Mouse (Mus musculus): Measurements from ENCODE around the gene Kat6b. TPM values are rescaled to one million over a fixed set of nuclear protein-coding genes. Genes with fewer than 3 reads are reported as not detected.

Gene Kat6b
- total RNA-seq, 4 experiments from 2014 or later: 26.7 to 30.3 (median 28.2) TPM

GRCm38 (mm10) chr14:21522312-21522978, 41.2 kb downstream of the Kat6b start:
- DNase-seq (ENCODE audit: low spot score): no peak

DNA sequence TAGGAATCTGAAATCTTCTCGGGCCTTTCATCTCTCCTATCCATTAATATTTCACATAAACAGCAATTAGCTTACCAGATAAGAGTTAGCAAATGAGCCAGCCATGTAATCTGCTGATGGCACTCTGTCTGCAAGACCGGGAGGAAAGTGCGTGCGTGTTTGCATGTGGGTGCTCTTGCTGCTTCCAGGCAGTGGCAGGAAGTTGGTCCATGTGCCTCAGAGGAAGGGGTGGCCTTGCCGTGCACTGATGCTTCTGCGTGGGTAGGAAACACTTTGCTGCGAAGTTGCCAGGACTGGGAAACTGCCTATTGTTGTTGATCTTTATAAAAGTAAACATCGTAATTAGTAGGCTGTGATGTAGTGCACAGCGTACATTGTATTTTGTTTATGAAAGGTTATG, 42.0 kb downstream of the Kat6b start:
- peak; percentile 20 for DNase-seq (ENCODE audit: low spot score)

- peak; percentile 17 for DNase-seq (ENCODE audit: low spot score)
Observed at GRCm38 (mm10) chr14:21523851-21524441, 42.7 kb downstream of the Kat6b start.

- DNase-seq (ENCODE audit: low spot score): no peak
Observed at GRCm38 (mm10) chr14:21525674-21526073, 44.4 kb downstream of the Kat6b start.

GRCm38 (mm10) chr14:21533566-21533965, 52.3 kb downstream of the Kat6b start:
- no peak for DNase-seq (ENCODE audit: low spot score)

DNA sequence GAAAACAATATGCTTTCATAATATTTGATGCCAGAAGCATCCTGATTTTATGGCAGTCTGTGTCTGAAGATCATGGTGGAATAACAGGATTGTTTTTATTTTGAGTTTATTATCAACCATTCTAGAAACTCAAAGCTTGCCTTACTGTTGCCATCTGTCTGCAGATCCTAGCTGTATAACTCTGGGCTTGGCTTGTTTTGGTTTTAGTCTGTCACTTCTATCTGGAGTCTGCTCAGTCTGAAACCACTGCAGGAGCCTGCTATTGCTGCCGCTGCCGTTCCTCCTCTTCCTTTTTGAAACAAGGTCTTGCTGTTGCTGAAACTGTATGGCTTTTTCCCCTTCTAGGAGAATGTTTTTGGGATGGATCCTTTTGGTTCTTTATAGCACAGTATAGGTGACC, 52.8 kb downstream of the Kat6b start:
- no peak for DNase-seq (ENCODE audit: low spot score)

DNA sequence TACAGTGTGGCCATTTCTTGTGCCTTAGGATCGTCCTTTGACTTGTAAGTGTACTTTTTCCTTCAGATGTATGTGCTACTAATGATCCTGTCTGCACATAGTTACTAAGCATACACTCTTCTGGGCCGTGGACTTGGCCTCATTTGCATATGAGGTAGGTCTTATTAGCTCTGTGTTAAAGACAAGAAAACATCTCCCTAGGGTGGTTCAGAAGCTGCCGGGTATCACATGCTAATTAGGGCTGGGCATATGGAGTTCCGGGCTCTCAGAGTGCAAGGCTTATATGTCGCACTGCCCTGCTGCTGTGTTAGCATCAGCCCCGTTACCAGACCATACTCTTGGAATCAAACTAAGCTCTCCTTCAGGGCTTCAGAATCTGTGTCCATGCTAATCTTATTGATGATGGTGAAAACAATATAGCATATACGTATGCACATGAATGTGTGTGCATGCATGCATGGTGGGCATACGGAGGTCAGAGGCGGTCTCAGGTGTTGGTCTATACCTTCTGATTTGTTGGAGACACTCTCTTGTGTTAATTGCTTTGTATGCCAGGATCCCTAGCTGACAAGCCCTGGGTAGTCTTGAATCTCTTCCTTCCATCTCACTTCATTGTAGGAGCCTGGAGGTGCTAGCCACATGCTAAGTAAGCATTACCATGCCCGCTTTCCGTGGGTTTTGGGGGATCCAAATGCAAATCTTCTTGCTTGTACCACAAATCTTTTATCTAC, 53.5 kb downstream of the Kat6b start:
- DNase-seq (ENCODE audit: low spot score): no peak

DNA sequence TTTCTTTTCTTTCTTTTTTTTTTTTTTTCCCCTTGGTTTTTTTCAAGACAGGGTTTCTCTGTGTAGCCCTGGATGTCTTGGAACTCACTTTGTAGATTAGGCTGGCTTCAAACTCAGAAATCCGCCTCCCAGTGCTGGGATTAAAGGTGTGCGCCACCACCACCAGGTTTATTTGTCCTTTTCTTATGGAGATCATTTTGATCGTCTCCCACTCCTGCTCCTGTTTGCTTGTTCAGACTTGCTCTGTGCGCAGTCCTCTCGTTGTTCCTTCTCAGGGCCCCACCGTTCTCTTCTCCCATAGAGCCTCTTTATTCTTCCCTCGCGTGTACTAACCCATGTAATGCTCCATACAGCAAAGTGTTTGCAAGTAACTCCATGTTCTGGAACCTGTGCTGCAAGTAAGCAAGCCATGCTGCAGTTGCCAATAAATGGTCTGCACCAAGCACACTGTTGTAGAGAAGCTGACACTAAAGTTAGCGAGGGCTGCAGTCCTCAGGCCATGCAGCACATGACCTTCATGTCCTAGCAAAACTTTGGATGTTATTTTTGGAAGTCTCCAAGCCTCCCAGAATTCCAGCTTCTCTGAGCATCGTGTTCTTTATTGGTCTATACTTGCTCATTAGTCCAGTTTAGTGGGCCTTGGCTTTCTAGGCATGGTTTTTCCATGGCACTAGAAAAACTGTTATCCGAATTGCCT, 55.4 kb downstream of the Kat6b start:
- peak; percentile 40 for DNase-seq (ENCODE audit: low spot score)

- no peak for DNase-seq (ENCODE audit: low spot score)
Observed at GRCm38 (mm10) chr14:21537838-21538237, 56.6 kb downstream of the Kat6b start.

- no peak for DNase-seq (ENCODE audit: low spot score)
Observed at GRCm38 (mm10) chr14:21539731-21540130, 58.5 kb downstream of the Kat6b start.

GRCm38 (mm10) chr14:21540361-21540760, 59.1 kb downstream of the Kat6b start:
- no peak for DNase-seq (ENCODE audit: low spot score)

DNA sequence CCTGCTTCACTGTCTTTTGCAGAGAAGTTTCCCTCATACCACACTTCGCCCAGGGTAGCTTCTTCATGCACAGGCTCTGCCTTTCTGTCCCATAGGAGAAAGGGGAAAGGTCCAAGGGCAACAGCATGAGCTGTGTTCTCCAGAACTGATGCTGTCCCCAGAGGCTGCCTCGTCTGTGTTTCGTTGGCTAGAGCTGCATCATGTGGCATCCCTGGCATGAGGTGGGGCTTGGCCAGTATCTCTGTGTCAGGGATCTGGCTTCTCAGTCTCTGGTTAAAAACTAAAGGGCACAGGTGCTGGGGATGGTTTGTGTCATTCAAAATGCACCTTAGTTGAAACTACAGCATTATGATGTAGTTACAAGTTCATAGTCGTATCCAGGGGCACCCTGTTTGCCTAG, 64.3 kb downstream of the Kat6b start:
- no peak for DNase-seq (ENCODE audit: low spot score)

DNA sequence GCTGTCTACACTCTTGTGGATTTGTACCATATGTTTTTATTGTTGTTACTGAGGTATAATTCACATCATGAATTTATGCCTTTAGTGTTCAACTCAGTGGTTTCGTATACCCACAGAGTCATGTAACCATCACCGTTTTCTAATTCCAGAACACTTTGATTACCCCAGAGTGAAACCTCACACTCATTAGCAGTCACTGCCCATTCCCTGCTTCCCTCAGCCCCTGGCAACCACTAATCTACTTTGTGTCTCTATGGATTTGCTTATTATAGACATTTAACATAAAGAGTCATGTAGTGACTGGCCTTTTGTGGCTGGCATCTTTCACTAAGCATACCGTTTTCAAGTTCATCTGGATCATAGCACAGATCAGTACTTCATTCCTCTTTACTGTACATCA, 65.1 kb downstream of the Kat6b start:
- DNase-seq (ENCODE audit: low spot score): no peak

- no peak for DNase-seq (ENCODE audit: low spot score)
Observed at GRCm38 (mm10) chr14:21547297-21547696, 66.1 kb downstream of the Kat6b start.

DNA sequence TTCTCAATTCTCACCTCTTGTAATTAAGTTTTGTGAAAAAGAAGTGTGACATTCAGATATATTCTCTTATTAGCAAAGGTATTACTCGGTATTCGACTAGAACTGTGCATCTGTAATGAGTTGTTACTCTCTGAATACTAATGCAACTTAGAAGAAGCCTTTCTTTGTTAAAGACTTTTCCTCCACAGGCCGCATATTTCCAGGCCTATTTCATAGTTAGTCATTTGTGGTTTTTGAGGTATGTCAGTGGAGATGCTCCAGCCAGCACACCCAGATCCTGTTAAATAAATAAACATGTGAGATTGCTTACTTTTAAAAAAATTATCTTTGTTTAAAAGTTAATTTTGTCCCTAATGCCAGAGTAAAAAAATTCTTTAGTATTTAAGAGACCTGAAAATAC, 66.7 kb downstream of the Kat6b start:
- DNase-seq (ENCODE audit: low spot score): no peak

DNA sequence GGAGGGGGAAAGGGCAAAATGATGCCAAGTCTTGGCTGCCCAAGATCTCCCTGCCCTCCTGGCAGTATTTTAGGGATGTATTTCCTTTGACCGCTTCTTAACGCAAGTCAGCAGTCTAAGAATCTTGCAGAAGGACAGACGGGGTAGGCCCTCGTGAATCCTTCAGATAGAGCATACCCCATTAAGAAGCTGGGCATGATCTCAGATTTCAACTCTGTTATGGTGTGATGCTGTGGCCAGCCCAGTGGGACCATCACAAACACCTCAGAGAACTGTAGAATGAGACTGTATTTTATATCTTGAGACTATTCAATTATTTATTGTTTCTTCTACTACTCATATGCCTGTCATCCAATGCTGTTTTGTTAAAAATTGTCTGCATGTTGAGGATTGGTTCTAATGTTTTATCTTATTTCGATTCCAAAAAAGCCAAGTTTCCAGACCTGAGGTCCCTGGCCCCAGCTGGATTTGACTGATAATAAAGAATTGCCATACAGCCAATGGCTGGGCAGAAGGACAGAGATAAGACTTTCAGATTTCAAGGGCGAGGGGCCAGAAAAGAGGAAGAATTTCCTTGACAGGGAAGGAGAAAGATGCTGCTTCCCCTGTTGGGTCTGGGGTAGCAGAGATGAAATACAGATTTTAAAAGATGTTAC, 67.8 kb downstream of the Kat6b start:
- no peak for DNase-seq (ENCODE audit: low spot score)

GRCm38 (mm10) chr14:21549608-21550115, 68.4 kb downstream of the Kat6b start:
- no peak for DNase-seq (ENCODE audit: low spot score)

DNA sequence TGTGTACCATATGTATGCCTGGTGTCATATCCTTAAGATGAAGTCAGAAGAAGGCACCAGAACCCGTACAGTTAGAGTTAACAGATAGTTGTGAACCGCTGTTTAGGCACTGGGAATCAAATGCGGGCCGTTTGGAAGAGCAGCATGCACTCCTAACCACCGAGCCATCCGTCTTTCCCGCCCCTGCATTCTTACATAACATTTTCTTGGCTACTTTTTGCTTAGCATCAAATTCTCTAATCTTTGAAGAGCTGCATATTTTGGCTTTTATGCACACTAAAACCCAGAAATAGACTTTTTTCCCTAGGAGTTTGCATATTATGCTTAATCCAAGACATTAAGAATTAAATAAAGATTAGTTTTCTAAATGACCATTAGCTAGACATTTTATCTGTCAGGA, 69.3 kb downstream of the Kat6b start:
- DNase-seq (ENCODE audit: low spot score): no peak

DNA sequence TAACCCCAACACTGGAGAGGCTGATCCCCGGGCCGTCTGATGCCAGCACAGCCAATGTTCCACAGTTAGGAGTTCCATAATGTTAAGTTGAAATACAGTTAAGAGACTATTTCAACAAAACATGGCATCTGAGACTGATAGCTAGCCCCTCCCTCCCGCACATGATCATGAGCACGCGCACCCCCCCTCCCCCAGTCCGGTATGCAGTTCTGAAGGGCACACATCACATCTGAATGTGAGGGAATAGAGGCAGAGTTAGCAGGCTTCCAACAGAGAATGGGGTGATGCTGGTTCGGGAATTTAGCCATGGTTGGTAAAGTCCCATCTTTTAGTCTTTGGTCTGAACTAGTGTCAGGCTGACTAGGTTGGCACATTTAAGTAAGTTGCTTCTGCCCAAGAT, 70.4 kb downstream of the Kat6b start:
- DNase-seq (ENCODE audit: low spot score): no peak

- DNase-seq (ENCODE audit: low spot score): no peak
Observed at GRCm38 (mm10) chr14:21552958-21553357, 71.7 kb downstream of the Kat6b start.

- no peak for DNase-seq (ENCODE audit: low spot score)
Observed at GRCm38 (mm10) chr14:21554046-21554445, 72.8 kb downstream of the Kat6b start.
